Mouse (Mus musculus) hindbrain, embryonic 12.5 days (tissue): ENCODE results near the gene Map3k5. TPM values are rescaled to one million over a fixed set of nuclear protein-coding genes. Genes with fewer than 3 reads are reported as not detected.

Source experiments
- ATAC-seq: fragments of 200-750 bp; cut with Nextera tagmentation; 2 replicates; pipeline ENCODE4 v1.8.0; 2017; ENCODE audit warnings: moderate TSS enrichment; ENCODE audit not compliant: low FRiP score
- H3K27ac ChIP-seq: fragments of 300-500 bp; sonication (generic); 2 replicates; pipeline ENCODE4 v1.5.1; 2016; ENCODE audit warnings: mild to moderate bottlenecking
- H3K27me3 ChIP-seq: fragments of 300-500 bp; sonication (generic); 2 replicates; pipeline ENCODE4 v1.6.1; 2016; ENCODE audit warnings: mild to moderate bottlenecking
- H3K36me3 ChIP-seq: fragments of 300-500 bp; sonication (generic); 2 replicates; pipeline ENCODE4 v1.6.1; 2016; ENCODE audit warnings: mild to moderate bottlenecking
- H3K4me1 ChIP-seq: fragments of 300-500 bp; sonication (generic); 2 replicates; pipeline ENCODE4 v1.6.1; 2016
- H3K4me2 ChIP-seq: fragments of 300-500 bp; sonication (generic); replicated peaks from 2 replicates; pipeline ENCODE4 v1.6.1; 2016; ENCODE audit warnings: mild to moderate bottlenecking
- H3K4me3 ChIP-seq: fragments of 300-500 bp; sonication (generic); 2 replicates; pipeline ENCODE4 v1.5.1; 2016; ENCODE audit warnings: mild to moderate bottlenecking
- H3K9ac ChIP-seq: fragments of 300-500 bp; sonication (generic); 2 replicates; pipeline ENCODE4 v1.6.1; 2016; ENCODE audit warnings: mild to moderate bottlenecking, moderate library complexity
- H3K9me3 ChIP-seq: fragments of 300-500 bp; sonication (generic); replicated peaks from 2 replicates; pipeline ENCODE4 v1.6.1; 2016; ENCODE audit warnings: mild to moderate bottlenecking
- WGBS: fragments of 180-500 bp; shearing (Covaris S2); methylation state at CpG from one replicate; pipeline ENCODE4 v1.1.7; 2016; 5-methylcytosine and 5-hydroxymethylcytosine counted together
- polyA plus RNA-seq: library from polyadenylated mRNA; unstranded; fragments of >200 nt; fragmentation: Nextera tagmentation; extraction: Ambion mirVana; gene quantifications from 2 replicates; pipeline ENCODE4 v1.2.1, GENCODE M21; 2016

Map3k5 gene
- polyA plus RNA-seq, 1 experiment from 2014 or later = 1.3 TPM

DNA sequence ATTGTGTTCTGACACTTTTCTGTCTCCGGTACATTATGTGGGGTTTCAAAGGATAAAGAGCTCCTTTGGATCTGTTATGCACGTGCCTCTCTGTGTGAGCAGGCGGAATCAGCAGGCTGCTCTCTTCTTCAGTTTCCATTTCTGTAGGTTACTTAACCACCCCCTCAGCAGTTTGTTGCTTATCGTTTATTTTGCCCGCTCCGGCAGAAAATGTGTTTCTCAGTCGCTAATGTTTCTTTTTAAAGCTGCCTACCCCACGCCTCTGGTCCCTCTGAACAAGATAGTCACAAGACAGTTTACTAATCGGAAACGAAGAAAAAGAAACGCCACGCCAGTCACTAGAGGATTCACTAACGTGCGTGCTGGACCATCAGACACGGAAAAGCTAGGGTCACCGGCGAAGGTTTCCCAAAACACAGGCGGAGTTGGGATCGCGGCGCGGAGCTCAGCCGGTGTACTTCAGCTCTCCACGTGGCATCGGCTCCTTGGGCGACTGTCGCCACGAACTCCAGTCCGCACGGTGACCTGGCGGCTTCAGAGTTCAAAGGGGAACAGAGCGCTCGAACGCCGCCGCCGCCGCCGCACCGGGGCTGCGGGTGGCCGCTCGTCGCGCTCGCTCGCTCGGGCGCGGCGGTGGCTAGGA lies 214.0 kb downstream of the Map3k5 start, which contains the start of gene Map7:
Gene Map7 (plus strand): TSS at position 342 of the 643 bp plus-strand sequence.
- peak within 1 kb of the TSS; percentile 75 for H3K4me3 ChIP-seq
- H3K4me1 ChIP-seq = peaks cover 9% of the 10 kb centered on the region
- no peaks in the 10 kb centered on the region for H3K36me3 ChIP-seq
- WGBS = 4% methylated on average over 51 of the region's 51 CpGs
- peak within 1 kb of the TSS; percentile 96 for H3K4me2 ChIP-seq
- no peak within 1 kb of the TSS for H3K27ac ChIP-seq
- H3K27me3 ChIP-seq = peaks cover 45% of the 10 kb centered on the region
- peak within 1 kb of the TSS; percentile 58 for H3K9ac ChIP-seq
- peak; percentile 24 for ATAC-seq
- no peaks in the 10 kb centered on the region for H3K9me3 ChIP-seq

DNA sequence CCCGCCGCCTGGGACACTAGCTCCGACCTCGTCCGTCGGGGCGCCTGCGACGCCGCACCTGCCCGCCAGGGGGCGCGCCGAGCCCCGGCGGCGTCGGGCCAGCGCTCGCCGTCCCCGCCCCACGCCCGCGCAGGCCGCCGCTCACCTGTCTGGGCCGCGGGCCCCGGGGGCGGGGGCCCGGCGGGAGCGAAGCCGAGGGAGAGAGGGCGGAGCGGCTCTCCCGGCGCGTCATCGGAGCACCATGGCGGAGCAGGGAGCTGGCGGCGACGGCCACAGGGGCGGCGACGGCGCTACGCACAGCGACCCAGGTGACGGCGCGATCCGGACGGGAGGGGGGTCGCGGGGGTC lies 214.5 kb downstream of the Map3k5 start:
- Histone ChIP-seq H3K27me3 (peaks cover 45% of the 10 kb centered on the region), H3K4me2 (peak overlapping the region; percentile 96), H3K36me3 (no peaks in the 10 kb centered on the region), H3K9ac (peak overlapping the region; percentile 58), H3K4me3 (peak overlapping the region; percentile 75), H3K4me1 (peaks cover 9% of the 10 kb centered on the region), H3K27ac (no peak overlapping the region), H3K9me3 (no peaks in the 10 kb centered on the region)
- peak; percentile 80 for ATAC-seq
- WGBS = 0% methylated on average over 18 of the region's 58 CpGs

DNA sequence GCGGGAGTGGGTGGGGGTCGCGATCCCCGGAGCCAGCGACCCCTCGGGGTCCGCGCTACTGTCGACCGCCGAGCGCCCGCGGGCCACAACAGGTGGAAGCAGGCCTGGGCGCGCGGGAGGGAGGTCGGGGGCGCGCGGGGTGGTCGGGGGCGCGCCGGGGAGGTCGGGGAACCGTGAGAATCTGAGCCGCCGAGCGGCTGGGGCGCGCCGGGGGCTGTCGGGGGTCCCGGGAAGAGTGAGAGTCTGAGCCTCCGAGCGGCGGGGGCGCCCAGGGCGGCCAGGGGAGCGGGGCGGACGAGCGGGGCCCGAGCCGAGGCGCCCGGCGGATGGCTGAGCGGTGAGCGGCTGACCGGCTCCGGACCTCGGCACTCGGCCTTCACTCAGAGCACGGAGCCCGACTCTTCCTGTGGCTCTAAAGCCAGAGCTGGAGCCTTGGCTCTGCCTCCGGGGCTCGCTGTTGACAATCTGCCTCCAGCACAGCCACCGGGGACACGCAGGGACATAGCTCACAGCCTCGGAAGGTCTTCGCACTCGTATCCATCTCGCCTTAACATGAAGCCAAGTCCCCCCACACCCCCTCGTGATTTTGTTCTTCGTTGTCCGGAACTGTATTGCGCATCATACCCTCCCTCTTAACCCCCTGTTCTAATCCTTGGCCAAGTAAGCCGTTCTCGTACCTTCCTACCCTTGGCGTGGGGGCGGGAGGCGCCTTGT lies 215.0 kb downstream of the Map3k5 start:
- peak overlapping the region; percentile 58 for H3K9ac ChIP-seq
- H3K36me3 ChIP-seq = no peaks in the 10 kb centered on the region
- peak; percentile 78 for ATAC-seq
- H3K4me3 ChIP-seq = peak overlapping the region; percentile 75
- H3K4me2 ChIP-seq = peak overlapping the region; percentile 96
- peaks cover 45% of the 10 kb centered on the region for H3K27me3 ChIP-seq
- under 1% methylated on average over 69 of the region's 74 CpGs for WGBS
- no peak overlapping the region for H3K27ac ChIP-seq
- peaks cover 9% of the 10 kb centered on the region for H3K4me1 ChIP-seq
- no peaks in the 10 kb centered on the region for H3K9me3 ChIP-seq

DNA sequence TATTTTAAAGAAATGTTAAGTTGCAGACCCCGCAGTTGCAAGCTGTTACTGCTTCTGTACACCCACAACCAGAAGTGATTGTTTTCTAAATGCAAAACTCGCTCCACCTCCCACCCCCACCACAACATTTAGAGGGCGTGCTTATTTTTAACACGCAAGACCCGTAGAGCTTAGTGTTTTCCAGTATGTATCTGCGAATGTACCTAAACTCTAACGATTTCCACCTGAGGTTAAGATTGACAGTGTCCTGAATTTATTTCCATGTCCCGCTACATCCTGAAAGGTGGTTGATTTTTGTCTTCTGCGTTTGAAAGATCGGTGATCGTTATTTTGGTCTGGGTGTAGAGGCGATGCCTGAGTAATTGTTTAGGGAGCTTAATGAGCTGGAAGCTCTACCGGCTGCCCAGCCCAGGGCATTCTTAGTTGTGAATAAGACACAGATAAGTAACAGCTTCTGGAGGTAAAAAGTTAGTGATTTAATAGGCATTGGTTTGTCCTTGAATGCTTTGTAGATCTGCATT lies 215.6 kb downstream of the Map3k5 start:
- H3K27ac ChIP-seq = no peak overlapping the region
- no peaks in the 10 kb centered on the region for H3K9me3 ChIP-seq
- H3K4me2 ChIP-seq = peak overlapping the region; percentile 96
- no peaks in the 10 kb centered on the region for H3K36me3 ChIP-seq
- peaks cover 47% of the 10 kb centered on the region for H3K27me3 ChIP-seq
- peaks cover 9% of the 10 kb centered on the region for H3K4me1 ChIP-seq
- H3K4me3 ChIP-seq = peak overlapping the region; percentile 75
- 3% methylated on average over 13 of the region's 13 CpGs for WGBS
- no peak for ATAC-seq
- H3K9ac ChIP-seq = peak overlapping the region; percentile 58; the same call in 1 of the 2 replicates

DNA sequence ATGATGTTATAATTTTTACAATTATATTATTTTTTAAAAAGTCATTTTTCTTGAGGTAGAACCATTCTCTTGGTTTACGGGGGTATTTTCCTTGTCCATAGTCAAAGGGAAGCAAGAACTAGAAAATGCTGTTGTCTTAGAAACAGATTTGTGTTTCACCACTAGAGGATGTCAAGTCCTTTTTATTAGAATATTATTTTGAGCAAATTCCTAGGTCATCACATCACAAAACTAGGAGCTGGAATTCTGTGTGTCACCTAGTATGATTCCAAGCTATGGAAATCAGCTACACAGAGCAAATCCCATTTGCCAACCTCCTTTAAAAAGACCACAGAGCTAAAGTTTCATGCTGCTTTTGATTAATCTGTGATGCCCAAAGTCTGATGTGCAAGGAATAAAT lies 217.9 kb downstream of the Map3k5 start:
- H3K4me2 ChIP-seq = no peak overlapping the region
- no peaks in the 10 kb centered on the region for H3K9me3 ChIP-seq
- 98% methylated on average over 1 of the region's 1 CpGs for WGBS
- H3K27ac ChIP-seq = no peak overlapping the region
- H3K4me1 ChIP-seq = peaks cover 9% of the 10 kb centered on the region
- H3K4me3 ChIP-seq = no peak overlapping the region
- H3K36me3 ChIP-seq = no peaks in the 10 kb centered on the region
- H3K9ac ChIP-seq = no peak overlapping the region
- no peak for ATAC-seq
- peaks cover 38% of the 10 kb centered on the region for H3K27me3 ChIP-seq

DNA sequence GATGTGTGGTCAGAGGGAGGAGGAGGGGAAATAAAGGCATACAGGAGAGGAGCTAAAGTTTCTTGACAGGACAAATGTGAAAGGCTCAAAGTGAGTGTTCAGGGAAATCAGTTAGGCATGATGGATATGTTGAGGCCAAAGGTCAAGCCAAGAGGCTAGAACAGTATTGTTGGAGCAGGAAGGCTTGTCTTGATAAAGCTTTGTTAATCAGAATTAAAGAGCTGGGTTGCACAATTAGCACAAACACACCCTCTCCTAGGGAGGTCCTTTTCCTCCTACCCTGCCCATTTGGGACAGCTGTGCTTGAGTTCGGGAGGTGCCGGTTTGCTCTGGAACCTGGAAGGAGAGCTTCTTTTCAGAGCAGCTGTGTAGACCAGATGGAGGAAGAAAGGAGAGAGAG lies 219.2 kb downstream of the Map3k5 start:
- Histone ChIP-seq H3K4me1 (peaks cover 6% of the 10 kb centered on the region), H3K27me3 (peaks cover 24% of the 10 kb centered on the region), H3K9ac (no peak overlapping the region), H3K4me2 (no peak overlapping the region), H3K9me3 (no peaks in the 10 kb centered on the region), H3K27ac (no peak overlapping the region), H3K36me3 (no peaks in the 10 kb centered on the region), H3K4me3 (no peak overlapping the region)
- 17% methylated on average over 2 of the region's 2 CpGs for WGBS
- ATAC-seq = no peak

DNA sequence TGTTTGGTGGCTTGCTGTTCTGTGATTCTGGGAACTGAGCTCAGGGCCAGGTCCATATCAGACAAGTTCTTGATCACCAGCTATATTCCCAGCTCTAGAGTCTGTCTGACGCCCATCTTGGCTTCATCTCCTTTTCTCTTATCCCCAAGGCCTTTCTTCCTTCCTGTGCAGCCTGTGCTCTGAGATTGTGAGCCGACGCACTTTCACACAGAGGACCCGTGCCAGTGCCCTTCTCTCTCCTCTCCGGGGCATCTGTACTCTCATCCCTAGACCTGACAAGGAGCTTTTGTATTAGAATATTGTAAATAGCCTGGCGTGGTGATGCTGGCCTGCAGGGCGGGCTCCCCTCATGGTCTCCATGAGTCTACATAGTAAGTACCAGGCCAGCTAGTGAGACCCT lies 221.1 kb downstream of the Map3k5 start:
- Histone ChIP-seq H3K27me3 (peaks cover 9% of the 10 kb centered on the region), H3K9me3 (no peaks in the 10 kb centered on the region), H3K9ac (no peak overlapping the region), H3K4me2 (no peak overlapping the region), H3K36me3 (no peaks in the 10 kb centered on the region), H3K4me1 (no peaks in the 10 kb centered on the region), H3K4me3 (no peak overlapping the region), H3K27ac (no peak overlapping the region)
- WGBS = 74% methylated on average over 7 of the region's 7 CpGs
- ATAC-seq = no peak

DNA sequence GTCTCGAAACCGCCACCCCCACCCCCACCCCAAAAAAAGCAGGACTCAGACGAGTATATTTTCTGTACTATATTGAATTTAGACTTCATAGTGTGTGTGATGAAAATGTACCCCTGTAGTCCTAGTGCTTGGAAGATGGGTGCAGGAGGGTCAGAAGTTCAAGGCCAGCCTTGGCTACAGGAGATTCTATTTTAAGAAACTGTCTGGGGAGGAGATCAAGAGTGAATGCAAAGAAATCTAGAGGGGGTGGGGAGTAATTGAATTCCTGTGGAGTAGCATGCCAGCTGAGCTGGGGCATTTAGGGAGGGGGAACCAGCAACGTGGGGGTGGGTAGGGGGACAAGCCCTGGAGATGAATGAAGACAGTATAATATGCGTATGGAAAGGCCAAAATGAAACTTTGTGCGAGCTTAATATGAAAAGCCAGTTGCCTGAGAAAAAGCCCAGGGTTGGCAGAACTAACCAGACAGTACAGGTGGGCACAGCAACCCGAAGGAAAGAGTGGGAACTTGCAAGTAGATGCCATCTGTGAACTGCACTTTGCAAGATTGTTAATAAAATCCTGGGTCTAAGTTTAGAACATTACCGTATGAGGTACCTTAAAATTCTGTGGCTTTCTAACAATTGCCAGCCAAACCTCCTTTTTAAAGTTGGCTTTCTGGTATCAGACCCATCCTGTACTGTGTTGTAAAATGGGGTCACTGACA lies 222.9 kb downstream of the Map3k5 start:
- WGBS = 85% methylated on average over 8 of the region's 8 CpGs
- Histone ChIP-seq H3K9ac (no peak overlapping the region), H3K36me3 (no peaks in the 10 kb centered on the region), H3K4me3 (no peak overlapping the region), H3K4me1 (no peaks in the 10 kb centered on the region), H3K4me2 (no peak overlapping the region), H3K27me3 (0 out of 2 replicates have a peak, but pooled peaks cover 3% of the 10 kb centered on the region), H3K9me3 (no peaks in the 10 kb centered on the region), H3K27ac (no peak overlapping the region)
- no peak for ATAC-seq

DNA sequence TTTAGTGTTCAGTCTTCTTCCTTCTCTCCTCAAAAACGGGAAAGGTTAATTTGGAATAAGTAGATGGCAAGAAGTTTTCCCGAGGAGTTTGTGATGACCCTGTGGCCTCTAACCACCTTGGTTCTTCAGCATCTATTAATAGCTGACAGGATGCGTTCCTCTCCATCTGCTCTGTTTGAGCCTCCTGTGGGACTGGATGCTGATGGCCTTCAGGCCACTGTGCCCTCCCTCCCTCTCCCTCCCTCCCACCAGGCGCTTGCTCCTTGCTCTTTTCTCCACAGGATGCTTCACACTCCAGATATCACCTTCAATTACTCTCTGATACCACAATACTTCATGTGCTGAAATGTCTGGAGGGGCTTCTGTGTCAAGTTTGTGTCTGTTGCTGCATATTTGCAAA lies 224.5 kb downstream of the Map3k5 start:
- H3K9me3 ChIP-seq = no peaks in the 10 kb centered on the region
- no peak overlapping the region for H3K4me2 ChIP-seq
- no peaks in the 10 kb centered on the region for H3K36me3 ChIP-seq
- 0 out of 2 replicates have a peak, but pooled peaks cover 3% of the 10 kb centered on the region for H3K27me3 ChIP-seq
- WGBS = 58% methylated on average over 4 of the region's 4 CpGs
- no peak overlapping the region for H3K4me3 ChIP-seq
- H3K4me1 ChIP-seq = no peaks in the 10 kb centered on the region
- H3K9ac ChIP-seq = no peak overlapping the region
- H3K27ac ChIP-seq = no peak overlapping the region
- ATAC-seq = no peak

DNA sequence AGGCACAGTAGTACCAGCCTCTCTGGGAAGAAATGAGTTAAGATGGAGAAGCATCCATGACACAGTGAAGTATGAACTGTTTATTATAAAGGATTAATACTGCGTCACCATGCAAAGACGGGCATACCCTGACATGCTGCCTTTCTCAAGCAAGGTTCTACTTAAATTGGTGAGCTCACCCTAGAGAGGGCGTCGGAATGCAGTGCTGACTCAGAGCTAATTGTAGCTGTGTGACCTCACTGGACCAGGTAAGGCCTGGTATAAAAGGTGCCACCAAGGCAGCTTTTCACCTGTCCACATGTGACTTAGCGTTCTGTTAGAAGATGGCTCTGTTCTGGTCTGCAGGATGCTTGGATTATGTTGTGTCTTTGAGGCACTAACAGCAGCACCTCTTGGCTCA lies 225.0 kb downstream of the Map3k5 start:
- H3K27ac ChIP-seq = no peak overlapping the region
- no peak overlapping the region for H3K4me2 ChIP-seq
- H3K4me1 ChIP-seq = no peaks in the 10 kb centered on the region
- 88% methylated on average over 5 of the region's 5 CpGs for WGBS
- H3K4me3 ChIP-seq = no peak overlapping the region
- H3K9me3 ChIP-seq = no peaks in the 10 kb centered on the region
- 0 out of 2 replicates have a peak, but pooled peaks cover 3% of the 10 kb centered on the region for H3K27me3 ChIP-seq
- H3K36me3 ChIP-seq = no peaks in the 10 kb centered on the region
- no peak overlapping the region for H3K9ac ChIP-seq
- ATAC-seq = no peak

DNA sequence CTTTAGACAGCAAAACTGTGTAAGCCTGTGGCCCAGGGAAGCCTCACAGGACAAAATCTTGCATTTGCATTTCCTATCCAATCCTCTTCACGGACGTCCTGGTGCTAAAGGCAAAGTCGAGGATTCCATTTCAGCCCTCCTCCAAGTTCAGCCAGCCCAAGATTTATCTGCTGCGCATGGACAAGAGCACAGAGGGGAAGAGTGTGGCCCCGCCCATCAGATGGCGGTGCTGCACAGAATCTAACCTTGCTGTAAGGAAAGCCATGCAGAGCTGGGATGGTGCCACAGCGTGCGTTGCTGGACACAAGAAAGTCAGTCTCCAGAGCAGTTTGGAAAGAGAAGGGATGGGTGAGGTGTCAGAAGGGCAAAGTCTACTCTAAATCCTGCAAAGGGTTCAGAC lies 226.6 kb downstream of the Map3k5 start:
- 62% methylated on average over 8 of the region's 8 CpGs for WGBS
- Histone ChIP-seq H3K4me3 (no peak overlapping the region), H3K27me3 (no peaks in the 10 kb centered on the region), H3K27ac (no peak overlapping the region), H3K36me3 (no peaks in the 10 kb centered on the region), H3K9me3 (0 out of 2 replicates have a peak, but pooled peaks cover 4% of the 10 kb centered on the region), H3K9ac (no peak overlapping the region), H3K4me1 (no peaks in the 10 kb centered on the region), H3K4me2 (no peak overlapping the region)
- no peak for ATAC-seq

DNA sequence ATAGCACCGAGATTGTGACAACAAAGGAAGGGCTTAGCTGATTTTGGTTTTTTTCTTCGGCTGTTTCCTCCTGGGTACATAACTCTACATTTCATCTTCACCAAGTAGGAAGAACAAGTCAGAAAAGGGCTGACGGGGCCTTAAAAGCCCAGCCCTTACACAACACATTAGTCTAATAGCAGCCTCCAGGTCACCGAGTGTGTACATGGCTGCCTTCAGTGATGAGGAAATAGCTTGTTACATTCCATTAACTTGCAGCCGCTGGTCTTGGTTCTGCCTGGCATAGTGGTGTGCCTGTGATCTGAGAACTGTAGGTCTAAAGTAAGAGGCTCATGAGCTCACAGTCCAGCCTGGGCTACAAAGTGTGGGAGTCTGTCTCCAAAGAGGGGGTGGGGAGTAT lies 230.5 kb downstream of the Map3k5 start:
- ATAC-seq = no peak
- H3K27me3 ChIP-seq = no peaks in the 10 kb centered on the region; the same call in none of the 2 replicates
- H3K9me3 ChIP-seq = 0 out of 2 replicates have a peak, but pooled peaks cover 4% of the 10 kb centered on the region
- H3K4me1 ChIP-seq = no peaks in the 10 kb centered on the region
- no peak overlapping the region for H3K9ac ChIP-seq
- H3K27ac ChIP-seq = no peak overlapping the region
- H3K4me3 ChIP-seq = no peak overlapping the region
- no peak overlapping the region for H3K4me2 ChIP-seq
- WGBS = 91% methylated on average over 5 of the region's 5 CpGs
- H3K36me3 ChIP-seq = no peaks in the 10 kb centered on the region
